Mouse (Mus musculus): ENCODE measurements around the gene Trdn.

Trdn gene

DNA sequence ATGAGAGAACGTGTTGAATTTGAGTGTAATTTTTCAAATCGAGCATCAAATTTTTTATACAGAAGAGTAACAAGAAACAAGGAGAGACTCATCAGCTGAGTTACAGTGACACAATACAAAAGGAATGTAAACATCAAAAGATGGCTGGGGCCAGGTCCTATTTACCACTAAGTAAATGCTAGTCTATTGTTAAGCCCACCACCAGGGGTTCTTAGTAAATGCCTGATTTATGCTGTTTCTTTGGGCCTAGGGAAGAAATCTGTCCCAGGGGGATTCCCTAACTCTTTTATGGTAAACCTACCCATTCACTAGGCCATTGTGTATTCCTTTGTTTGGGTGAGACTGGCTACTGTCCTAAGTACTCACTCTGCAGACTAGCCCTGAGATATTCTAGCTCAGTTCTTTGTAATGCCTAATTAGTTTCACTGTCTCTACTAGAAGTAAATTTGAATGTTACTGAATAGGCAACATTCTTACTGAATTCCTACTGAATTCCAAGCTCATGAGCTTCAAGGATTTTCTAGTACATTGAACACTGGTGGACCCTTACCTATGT lies 295.2 kb downstream of the Trdn start:
- no peak for DNase-seq
